Mouse (Mus musculus): Measurements from ENCODE around the gene Ntng2. TPM values are rescaled to one million over a fixed set of nuclear protein-coding genes. Genes with fewer than 3 reads are reported as not detected.

The Ntng2 gene
- total RNA-seq, 2 experiments from 2014 or later: 1.7 to 1.8 TPM

- DNase-seq: no peak
Observed at GRCm38 (mm10) chr2:29235811-29236210, 17.0 kb downstream of the Ntng2 start.

- DNase-seq: no peak
Observed at GRCm38 (mm10) chr2:29235026-29235425, 17.8 kb downstream of the Ntng2 start.

- DNase-seq: no peak
Observed at GRCm38 (mm10) chr2:29234002-29234401, 18.8 kb downstream of the Ntng2 start.

GRCm38 (mm10) chr2:29230191-29230835, 22.5 kb downstream of the Ntng2 start:
- DNase-seq: no peak

GRCm38 (mm10) chr2:29226671-29227070, 26.1 kb downstream of the Ntng2 start:
- DNase-seq: no peak

- DNase-seq: no peak
Observed at GRCm38 (mm10) chr2:29223591-29224262, 29.1 kb downstream of the Ntng2 start.

- DNase-seq: peak; percentile 49
Observed at GRCm38 (mm10) chr2:29222302-29222701, 30.5 kb downstream of the Ntng2 start.

- no peak for DNase-seq
Observed at GRCm38 (mm10) chr2:29218831-29219230, 34.0 kb downstream of the Ntng2 start.

GRCm38 (mm10) chr2:29217897-29218296, 34.9 kb downstream of the Ntng2 start:
- peak; percentile 84 for DNase-seq

- no peak for DNase-seq
Observed at GRCm38 (mm10) chr2:29217042-29217441, 35.8 kb downstream of the Ntng2 start.

- DNase-seq: peak; percentile 78
Observed at GRCm38 (mm10) chr2:29216286-29217012, 36.4 kb downstream of the Ntng2 start.

- no peak for DNase-seq
Observed at GRCm38 (mm10) chr2:29206156-29206555, 46.6 kb downstream of the Ntng2 start.

- DNase-seq: no peak
Observed at GRCm38 (mm10) chr2:29201223-29201955, 51.4 kb downstream of the Ntng2 start.

GRCm38 (mm10) chr2:29199909-29200308, 52.9 kb downstream of the Ntng2 start:
- DNase-seq: peak; percentile 67

GRCm38 (mm10) chr2:29198446-29198845, 54.4 kb downstream of the Ntng2 start:
- no peak for DNase-seq

GRCm38 (mm10) chr2:29196844-29197243, 56.0 kb downstream of the Ntng2 start:
- DNase-seq: no peak

GRCm38 (mm10) chr2:29194547-29195463, 58.0 kb downstream of the Ntng2 start:
- peak; percentile 91 for DNase-seq

- no peak for DNase-seq
Observed at GRCm38 (mm10) chr2:29193819-29194546, 58.8 kb downstream of the Ntng2 start.

GRCm38 (mm10) chr2:29192629-29193278, 60.1 kb downstream of the Ntng2 start:
- no peak for DNase-seq
